Comparison of ENCODE assay signal across 21 mouse cellular contexts in the genomic region with DNA sequence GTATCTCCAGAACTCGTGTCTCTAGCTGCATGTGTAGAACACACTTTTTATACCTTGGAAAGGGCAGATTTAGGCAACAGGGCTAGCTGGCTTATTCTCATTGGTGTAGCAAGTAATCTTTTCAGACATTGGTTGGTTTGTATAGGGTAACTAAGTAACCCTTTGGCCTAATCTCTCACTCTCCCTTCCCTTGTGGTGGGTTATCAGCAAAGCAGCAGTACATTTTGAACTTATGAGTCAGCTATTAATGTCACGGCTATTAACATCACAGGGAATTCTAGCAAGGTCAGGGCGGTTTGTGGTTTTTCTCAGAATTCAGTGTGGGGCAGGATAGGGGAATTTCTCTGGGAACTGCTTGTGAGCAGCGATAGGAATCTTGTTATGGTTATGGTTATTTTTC.
DNase-seq lines count a peak whose midpoint lies in the region; ATAC-seq and TF ChIP-seq lines count a peak whose summit lies in the region.
"Had no signal": no experiment of that assay in that cellular context is flagged by ENCODE, and none has a peak within 500 bp of the region (broad histone marks: within the 10 kb centered on the region; RNA-seq: fewer than 3 reads in every experiment).

No protein-coding gene starts in this region.

- WGBS in forebrain, postnatal 0 days = 95% methylated on average over 4 of the region's 4 CpGs

- no peak for ATAC-seq in forebrain, postnatal 0 days
- ATAC-seq: CD4-positive, CD25-positive, alpha-beta regulatory T cell, adult 4 months; forebrain, embryonic 14.5 days; intestine, postnatal 0 days had no signal

- TF ChIP-seq EP300 in MEL (IDR thresholded peaks at IDR 0.05; ENCODE audit: low read depth in 1 of 2, low read length in 2 of 2) = no peak

- no peak for TF ChIP-seq POLR2A in MEL (IDR thresholded peaks at IDR 0.05; ENCODE audit: control insufficient read depth in 1 of 2, insufficient read depth in 1 of 2, low read depth in 1 of 2, low read length in 2 of 2, poor library complexity in 1 of 2)

- no peaks in the 10 kb centered on the region for H3K9me3 ChIP-seq in MEL (replicated peaks; ENCODE audit: insufficient read depth, low read length)
- no peaks in the 10 kb centered on the region for H3K9me3 ChIP-seq in forebrain, postnatal 0 days (ENCODE audit: low read length)
- H3K9me3 ChIP-seq: embryonic facial prominence, embryonic 12.5 days; embryonic facial prominence, embryonic 15.5 days; hindbrain, embryonic 12.5 days; hindbrain, embryonic 15.5 days had no signal

- H3K36me3 ChIP-seq in MEL (ENCODE audit: control insufficient read depth in 1 of 2, insufficient read depth in 2 of 2, low read length in 2 of 2) = no peaks in the 10 kb centered on the region
- no peaks in the 10 kb centered on the region for H3K36me3 ChIP-seq in forebrain, postnatal 0 days (ENCODE audit: insufficient read depth)
- H3K36me3 ChIP-seq: embryonic facial prominence, embryonic 12.5 days; embryonic facial prominence, embryonic 15.5 days; hindbrain, embryonic 12.5 days; hindbrain, embryonic 15.5 days had no signal

- no peak overlapping the region for H3K4me2 ChIP-seq in forebrain, postnatal 0 days (ENCODE audit: low read depth)
- H3K4me2 ChIP-seq: embryonic facial prominence, embryonic 12.5 days; embryonic facial prominence, embryonic 15.5 days; heart, embryonic 11.5 days; hindbrain, embryonic 12.5 days; hindbrain, embryonic 15.5 days had no signal

- H3K4me1 ChIP-seq in MEL (ENCODE audit: control insufficient read depth in 1 of 2, insufficient read depth in 2 of 2, low read length in 2 of 2) = no peaks in the 10 kb centered on the region
- no peaks in the 10 kb centered on the region for H3K4me1 ChIP-seq in forebrain, postnatal 0 days (ENCODE audit: insufficient read depth)
- H3K4me1 ChIP-seq: embryonic facial prominence, embryonic 12.5 days; embryonic facial prominence, embryonic 15.5 days; hindbrain, embryonic 12.5 days; hindbrain, embryonic 15.5 days had no signal

- no peak overlapping the region for H3K9ac ChIP-seq in MEL (ENCODE audit: control insufficient read depth, low read depth, low read length, poor library complexity, severe bottlenecking)
- no peak overlapping the region for H3K9ac ChIP-seq in forebrain, postnatal 0 days
- H3K9ac ChIP-seq: embryonic facial prominence, embryonic 12.5 days; embryonic facial prominence, embryonic 15.5 days; hindbrain, embryonic 12.5 days; hindbrain, embryonic 15.5 days had no signal

- H3K79me2 ChIP-seq in MEL (ENCODE audit: control insufficient read depth, insufficient read depth, low read length, poor library complexity) = no peaks in the 10 kb centered on the region

- no peak overlapping the region for H3K4me3 ChIP-seq in MEL (ENCODE audit: control insufficient read depth in 1 of 2, insufficient read depth in 1 of 2, low read depth in 2 of 2, low read length in 2 of 2)
- H3K4me3 ChIP-seq in forebrain, postnatal 0 days (ENCODE audit: low read depth, low read length) = no peak overlapping the region
- H3K4me3 ChIP-seq: embryonic facial prominence, embryonic 12.5 days; embryonic facial prominence, embryonic 15.5 days; hindbrain, embryonic 12.5 days; hindbrain, embryonic 15.5 days had no signal

- TF ChIP-seq RAD21 in MEL (IDR thresholded peaks at IDR 0.05; ENCODE audit: low read depth, low read length) = no peak

- TF ChIP-seq CTCF in MEL (IDR thresholded peaks at IDR 0.05 in 2 of 3, conservative IDR thresholded peaks at IDR 0.05 in 1 of 3; ENCODE audit: control insufficient read depth in 1 of 3, insufficient read depth in 1 of 3, low read depth in 2 of 3, low read length in 3 of 3, poor library complexity in 1 of 3, severe bottlenecking in 1 of 3) = no peak
- TF ChIP-seq CTCF in forebrain, postnatal 0 days (IDR thresholded peaks at IDR 0.05; ENCODE audit: low read depth) = no peak

- H3K27me3 ChIP-seq in MEL (ENCODE audit: control insufficient read depth in 1 of 2, insufficient read depth in 2 of 2, low read length in 2 of 2) = no peaks in the 10 kb centered on the region
- no peaks in the 10 kb centered on the region for H3K27me3 ChIP-seq in forebrain, postnatal 0 days (ENCODE audit: insufficient read depth, low read length)
- H3K27me3 ChIP-seq: embryonic facial prominence, embryonic 12.5 days; embryonic facial prominence, embryonic 15.5 days; hindbrain, embryonic 12.5 days; hindbrain, embryonic 15.5 days had no signal

- peak; percentile 4 for DNase-seq in adrenal gland, adult 8-10 months
- no peak for DNase-seq in adrenal gland, postnatal 4 days (ENCODE audit: low spot score in 2 of 2)
- DNase-seq in 3T3-L1 (ENCODE audit: low read depth, low spot score) (peak; percentile 17), MEL (ENCODE audit: low read depth, low spot score) (peak; percentile 2)
- DNase-seq in forebrain, postnatal 0 days = no peak
- no peak for DNase-seq in gastrocnemius, adult 8-10 months (ENCODE audit: low spot score in 2 of 2)
- DNase-seq: cerebellum, adult 18-20 months; cerebellum, adult 9-10 months; cerebellum, postnatal 14 days; gastrocnemius, postnatal 10 days; gastrocnemius, postnatal 36 days; heart, adult 11 months; kidney, adult 2 months had no signal

- no peak overlapping the region for H3K27ac ChIP-seq in MEL (ENCODE audit: control insufficient read depth, low read depth, low read length)
- H3K27ac ChIP-seq in forebrain, postnatal 0 days (ENCODE audit: low read depth, low read length) = no peak overlapping the region
- H3K27ac ChIP-seq: embryonic facial prominence, embryonic 12.5 days; embryonic facial prominence, embryonic 15.5 days; hindbrain, embryonic 12.5 days; hindbrain, embryonic 15.5 days had no signal

TF ChIP-seq in MEL, 35 proteins besides CTCF, POLR2A, EP300 and RAD21:
- TF ChIP-seq ZKSCAN1 (IDR thresholded peaks at IDR 0.05; ENCODE audit: low read depth, low read length) = no peak
- TF ChIP-seq USF2 (IDR thresholded peaks at IDR 0.05; ENCODE audit: borderline replicate concordance in 1 of 2, insufficient read depth in 1 of 2, low read depth in 1 of 2, low read length in 2 of 2) = no peak
- TF ChIP-seq MXI1 (IDR thresholded peaks at IDR 0.05; ENCODE audit: low read depth, low read length) = no peak
- TF ChIP-seq MYB (IDR thresholded peaks at IDR 0.05; ENCODE audit: low read depth, low read length) = no peak
- no peak for TF ChIP-seq CHD2 (IDR thresholded peaks at IDR 0.05; ENCODE audit: low read length)
- no peak for TF ChIP-seq SIN3A (IDR thresholded peaks at IDR 0.05; ENCODE audit: low read length)
- TF ChIP-seq NRF1 (IDR thresholded peaks at IDR 0.05; ENCODE audit: insufficient read depth, low read depth, low read length, poor library complexity, severe bottlenecking) = no peak
- TF ChIP-seq CHD1 (IDR thresholded peaks at IDR 0.05; ENCODE audit: low read depth, low read length) = no peak
- TF ChIP-seq ZNF384 (IDR thresholded peaks at IDR 0.05; ENCODE audit: low read depth, low read length) = no peak
- TF ChIP-seq TCF12 (IDR thresholded peaks at IDR 0.05; ENCODE audit: low read depth, low read length) = no peak
TF ChIP-seq in MEL: peak in this region for 0.

Comparison
In these comparisons a context has a peak if more than half of its experiments do, and no peak if none do; other contexts are left out.
1. DNase-seq: peak in adrenal gland, adult 8-10 months (single experiment), 3T3-L1 (single experiment) and MEL (single experiment); none in adrenal gland, postnatal 4 days (0 of 2), forebrain, postnatal 0 days (single experiment) and gastrocnemius, adult 8-10 months (0 of 2).